Mouse (Mus musculus) kidney, adult 9 months (tissue): ENCODE data around the gene Rxfp4.

Experiments
- DNase-seq: peaks from one replicate; pipeline ENCODE4 v3.0.0; 2022

Gene Rxfp4

GRCm38 (mm10) chr3:88627535-88627934, 25.4 kb downstream of the Rxfp4 start:
- DNase-seq: peak; percentile 90

- no peak for DNase-seq
These were observed 25.8 kb downstream of the Rxfp4 start for GRCm38 (mm10) chr3:88627114-88627513.

DNA sequence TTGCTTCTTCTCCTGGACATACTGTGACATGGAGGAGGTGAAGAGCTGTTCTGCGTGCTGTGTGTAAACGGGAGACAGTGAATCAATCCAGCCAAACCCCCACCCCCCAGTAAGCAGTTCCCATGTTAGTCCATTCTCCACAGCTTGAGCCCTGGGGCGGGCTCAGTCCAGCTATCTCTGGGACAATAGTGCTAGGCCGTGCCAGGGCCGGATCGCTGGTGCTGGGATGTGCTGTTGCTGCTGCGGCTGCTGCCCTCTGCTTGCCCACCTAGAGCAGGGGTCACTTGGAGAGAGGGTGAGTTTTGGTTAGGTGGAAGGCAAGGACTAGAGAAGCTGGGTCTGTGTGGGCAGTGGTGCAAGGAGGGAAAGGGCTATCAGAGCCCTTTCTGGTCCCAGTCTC, 26.6 kb downstream of the Rxfp4 start:
- DNase-seq: no peak

- DNase-seq: no peak
These were observed 27.4 kb downstream of the Rxfp4 start for GRCm38 (mm10) chr3:88625531-88625930.

- no peak for DNase-seq
These were observed 28.0 kb downstream of the Rxfp4 start for GRCm38 (mm10) chr3:88624951-88625350.

DNA sequence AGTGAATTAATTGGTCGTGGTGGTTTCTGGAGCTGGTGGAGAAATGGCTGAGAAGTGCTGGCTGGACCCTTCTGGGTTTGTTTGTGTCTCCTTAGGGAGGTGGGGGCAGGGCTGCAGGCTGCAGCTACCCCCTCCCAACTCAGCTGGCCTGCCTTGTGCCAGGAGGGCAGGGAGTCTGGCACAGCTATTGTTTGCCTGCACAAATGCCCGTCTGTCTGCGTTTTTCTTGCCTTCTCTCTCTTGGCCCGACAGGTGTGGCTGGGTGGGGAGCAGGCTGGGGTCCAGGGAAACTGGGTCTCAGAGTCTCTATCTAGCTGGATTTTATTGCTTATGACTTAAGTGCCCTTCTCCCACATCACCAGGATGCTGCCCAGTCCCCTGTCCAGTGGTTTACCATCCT, 28.6 kb downstream of the Rxfp4 start:
- no peak for DNase-seq

DNA sequence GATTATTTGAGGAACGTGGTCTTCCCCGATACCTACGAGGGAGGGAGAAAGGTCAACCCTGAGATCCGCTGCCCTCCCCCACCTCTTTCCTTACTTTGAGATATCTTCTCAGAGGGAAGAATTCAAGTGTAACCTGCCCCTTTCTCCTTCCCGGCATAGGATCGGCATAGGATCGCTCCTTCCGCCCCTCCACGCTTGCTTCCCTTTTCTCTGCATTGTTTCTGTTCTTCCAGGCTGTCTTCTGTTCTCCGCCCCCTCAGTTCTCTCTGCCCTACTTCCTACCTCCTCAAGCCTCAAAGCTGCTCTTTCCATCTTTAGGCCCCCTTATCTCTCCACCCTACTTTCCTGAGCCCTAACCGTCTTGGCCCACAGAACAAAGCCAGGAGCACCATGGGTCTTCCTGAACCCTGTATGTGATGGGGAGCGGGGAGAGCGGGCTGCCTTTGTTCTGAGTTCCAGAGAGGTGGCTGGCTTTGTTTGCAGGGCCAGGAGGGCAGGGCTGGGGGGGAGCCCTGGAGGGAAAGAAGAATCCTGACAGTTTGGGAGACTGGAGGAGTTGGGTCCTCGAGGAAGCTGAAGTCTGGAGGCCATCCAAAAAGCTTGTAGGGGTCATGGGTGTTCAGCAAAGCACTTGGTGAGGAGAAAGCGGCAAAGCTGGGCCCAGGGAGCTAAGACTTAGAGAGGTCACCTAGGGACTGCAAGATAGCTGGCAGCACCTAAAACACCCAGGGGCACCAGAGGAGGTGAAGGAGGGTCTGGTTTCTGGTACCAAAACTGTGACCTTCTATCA, 29.4 kb downstream of the Rxfp4 start:
- DNase-seq: no peak

GRCm38 (mm10) chr3:88622941-88623345, 30.0 kb downstream of the Rxfp4 start:
- no peak for DNase-seq

GRCm38 (mm10) chr3:88622113-88622940, 30.6 kb downstream of the Rxfp4 start:
- no peak for DNase-seq

DNA sequence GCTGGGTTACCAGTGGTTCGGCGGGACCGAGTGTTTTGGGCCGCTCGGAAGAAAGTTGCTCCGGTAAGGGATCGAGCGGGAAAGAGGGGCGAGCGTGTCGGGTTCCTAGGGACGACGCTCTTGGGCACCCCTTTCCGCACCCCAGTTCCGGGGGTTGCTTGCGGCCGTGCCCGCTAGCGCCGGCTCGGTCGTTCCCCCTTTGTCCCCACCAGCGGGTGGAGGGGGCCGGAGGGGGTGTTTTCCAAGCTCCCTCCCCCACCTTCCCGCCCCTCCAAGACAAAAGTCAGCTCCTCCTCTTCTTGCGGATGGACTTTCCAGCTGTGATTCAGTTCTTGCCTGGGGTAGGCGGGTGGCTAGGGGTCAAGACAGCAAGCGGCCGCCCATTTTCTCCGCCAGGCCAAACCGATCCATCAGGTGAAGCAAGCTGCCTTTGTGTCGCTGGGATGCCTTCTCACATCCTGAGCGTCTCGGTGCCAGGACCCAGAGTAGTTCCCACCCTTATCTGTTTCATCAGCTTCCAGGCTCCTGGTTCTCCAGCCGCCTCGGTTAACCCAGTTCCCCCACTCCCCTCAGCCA, 31.3 kb downstream of the Rxfp4 start:
- peak; percentile 80 for DNase-seq

- DNase-seq: peak; percentile 81
These were observed 31.9 kb downstream of the Rxfp4 start for GRCm38 (mm10) chr3:88620992-88621536.

DNA sequence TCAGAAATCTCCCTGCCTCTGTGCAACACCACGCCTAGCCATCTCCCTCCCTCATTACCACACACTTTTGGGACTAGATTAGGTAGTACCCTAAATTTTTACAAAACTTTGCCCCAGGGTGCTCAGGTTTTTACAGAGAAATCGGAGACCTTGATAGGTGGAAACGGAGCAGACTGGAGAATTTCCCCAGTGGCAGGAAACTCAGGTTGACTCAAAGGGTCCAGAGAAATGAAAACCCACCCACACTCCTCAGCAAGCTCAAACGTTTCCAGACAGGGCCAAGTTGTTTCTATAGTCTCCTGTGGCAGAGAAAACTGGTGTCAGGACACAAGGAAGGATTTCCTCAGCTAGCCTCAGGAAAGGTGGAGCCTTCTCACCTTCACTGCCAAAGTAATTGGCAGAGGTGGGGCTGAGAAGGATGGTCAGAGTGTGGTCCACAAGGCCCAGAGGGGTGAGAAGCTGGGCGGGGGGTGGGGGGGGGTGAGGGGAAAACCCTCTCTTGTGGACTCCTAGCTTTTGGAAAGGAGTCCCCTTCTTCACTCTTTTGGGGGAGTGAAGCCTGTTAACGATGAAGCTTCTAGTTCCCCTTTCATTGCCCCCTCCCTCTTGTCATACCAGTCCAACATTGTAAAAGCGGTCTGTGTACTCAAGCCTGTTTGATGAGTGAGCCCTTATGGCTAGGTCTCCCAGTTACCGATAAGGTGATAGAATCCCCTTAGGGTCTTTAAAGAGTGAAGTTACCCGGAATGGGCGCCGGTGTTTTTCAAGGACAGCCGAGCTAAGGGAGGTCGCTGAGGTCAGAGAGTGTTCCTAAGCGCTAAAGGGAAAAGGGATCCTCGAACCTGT, 32.6 kb downstream of the Rxfp4 start:
- no peak for DNase-seq

- peak; percentile 86 for DNase-seq
These were observed 33.5 kb downstream of the Rxfp4 start for GRCm38 (mm10) chr3:88619113-88620097.

GRCm38 (mm10) chr3:88618074-88618871, 34.7 kb downstream of the Rxfp4 start:
- DNase-seq: peak; percentile 73

DNA sequence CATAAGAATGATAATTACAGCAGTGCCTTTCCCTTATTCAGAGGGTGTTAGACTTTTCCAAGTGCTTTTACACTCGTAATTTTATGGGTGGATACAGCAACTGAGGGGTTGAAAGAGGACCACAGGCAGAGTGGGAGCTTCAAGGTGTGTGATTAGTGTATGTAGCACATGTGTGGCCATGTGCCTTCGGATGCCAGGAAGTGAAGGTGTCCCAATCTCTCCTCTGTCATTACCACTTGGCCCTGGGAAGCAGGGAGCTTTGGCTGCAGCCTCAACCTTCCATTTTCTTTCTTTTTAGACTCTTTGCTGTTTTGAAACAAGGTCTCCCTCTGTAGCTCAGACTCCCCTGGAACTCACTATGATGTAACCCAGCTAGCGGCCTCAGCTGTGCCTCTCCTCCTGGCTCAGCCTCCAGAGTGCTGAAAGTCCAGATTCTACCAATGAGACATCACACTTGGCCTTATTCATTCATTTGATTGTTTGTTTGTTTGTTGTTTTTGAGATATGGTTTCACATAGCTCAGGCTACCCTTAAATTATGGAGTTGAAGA, 35.9 kb downstream of the Rxfp4 start:
- no peak for DNase-seq

DNA sequence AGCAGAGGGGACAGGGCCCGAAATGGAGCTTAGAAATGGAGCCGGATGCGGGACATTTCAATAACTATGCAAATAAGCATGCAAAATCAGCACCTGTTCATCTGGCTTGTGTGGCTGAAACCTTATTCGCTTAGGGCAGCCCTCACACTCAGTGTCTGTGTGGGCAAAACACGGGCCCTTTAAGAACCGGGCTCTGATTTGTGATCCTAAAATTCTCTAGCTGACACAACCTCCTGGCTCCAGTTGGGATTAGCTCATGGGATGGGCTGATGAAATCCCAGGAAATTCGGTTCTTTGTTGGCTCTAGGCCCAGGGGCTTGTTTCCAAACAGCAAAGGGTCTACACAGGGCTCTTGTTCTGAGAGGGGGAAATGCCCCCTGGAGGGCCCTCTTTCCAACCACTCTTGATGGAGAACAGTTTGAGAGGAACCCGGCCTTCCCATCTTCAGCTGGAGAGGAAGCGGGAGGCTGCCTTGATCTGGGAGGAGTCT, 37.0 kb downstream of the Rxfp4 start:
- peak; percentile 39 for DNase-seq

DNA sequence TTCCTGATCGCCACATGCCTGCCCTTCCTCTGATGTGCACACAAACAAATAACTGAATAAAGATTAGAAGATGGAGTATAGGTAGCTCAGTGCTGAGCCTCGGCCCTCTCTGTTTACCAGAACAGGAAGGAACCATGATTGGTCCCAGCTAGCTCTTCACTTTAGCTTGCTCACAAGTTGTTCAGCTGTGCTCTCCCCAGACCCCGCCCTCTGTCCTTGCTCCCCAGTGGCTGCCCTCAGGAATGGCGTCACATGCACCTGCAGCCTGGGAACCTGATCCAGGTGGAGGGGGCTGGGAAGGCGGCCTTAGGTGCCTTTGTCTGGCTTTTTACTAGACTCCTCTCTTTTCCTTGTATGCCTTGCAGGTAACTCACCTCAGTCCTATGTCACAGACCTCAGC, 37.8 kb downstream of the Rxfp4 start:
- peak; percentile 72 for DNase-seq

DNA sequence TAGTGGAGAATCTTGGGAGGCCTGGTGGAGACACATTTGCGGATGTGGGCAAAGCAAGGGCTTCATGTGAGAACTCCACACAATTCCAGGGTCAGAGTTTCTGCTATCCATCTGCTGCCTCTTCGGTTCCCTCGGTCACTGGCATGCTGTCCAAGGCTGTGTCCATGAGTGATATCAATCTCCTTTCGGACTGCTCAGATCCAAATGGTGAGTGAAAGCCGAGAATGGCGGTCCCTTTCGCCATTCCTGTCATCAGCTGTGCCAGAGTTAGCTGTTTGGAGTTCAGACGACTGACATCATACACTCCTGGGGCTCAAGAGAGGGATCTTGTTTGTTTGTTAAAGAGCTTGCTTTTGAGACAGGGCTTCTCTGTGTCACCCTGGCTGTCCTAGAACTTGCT, 38.5 kb downstream of the Rxfp4 start:
- DNase-seq: no peak

GRCm38 (mm10) chr3:88609066-88609465, 43.9 kb downstream of the Rxfp4 start:
- peak; percentile 56 for DNase-seq

DNA sequence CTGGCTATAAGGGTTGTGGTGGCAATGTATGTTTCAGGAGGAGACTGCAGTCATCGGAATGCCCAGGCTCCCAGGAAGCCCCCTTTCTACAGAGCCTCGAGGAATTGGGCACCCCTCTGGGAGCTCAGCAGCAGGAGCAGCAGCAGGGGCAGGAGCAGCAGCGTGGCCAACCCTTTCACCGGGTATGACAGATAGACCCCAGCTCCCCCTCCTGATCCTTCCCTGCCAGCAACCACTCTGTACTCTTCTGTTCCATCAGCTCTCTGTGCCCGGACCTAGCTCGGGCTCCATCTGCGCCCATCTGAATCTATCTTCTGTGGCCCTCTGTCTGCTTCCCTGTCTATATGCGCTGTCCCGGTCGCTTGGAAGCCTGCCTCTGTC, 45.2 kb downstream of the Rxfp4 start:
- no peak for DNase-seq
